Mouse (Mus musculus): ENCODE results near the gene Ccdc157. TPM values are rescaled to one million over a fixed set of nuclear protein-coding genes. Genes with fewer than 3 reads are reported as not detected.
"Not testable (repeated sequence)": the region's sequence is repeated elsewhere in the genome, so short reads cannot be mapped to it uniquely, and the experiment has no call there.

Gene Ccdc157
- total RNA-seq (2015) (0.44 and 0.54 TPM in 2 replicates), total RNA-seq (2017) (0.67 and 0.95 TPM in 2 replicates)

GRCm38 (mm10) chr11:4159808-4160708 lies at the start of gene Ccdc157, which contains the start of gene Sf3a1:
Ccdc157 (minus strand) TSS chr11:4160293.
Sf3a1 (plus strand) TSS chr11:4160350.
- ATAC-seq (replicated peaks; ENCODE audit: poor library complexity): peak; percentile 96

GRCm38 (mm10) chr11:4209556-4209955 lies 49.5 kb upstream of the Ccdc157 start:
- ATAC-seq (replicated peaks; ENCODE audit: poor library complexity): peak; percentile 71

GRCm38 (mm10) chr11:4207655-4208054 lies 47.6 kb upstream of the Ccdc157 start:
- no peak for ATAC-seq (replicated peaks; ENCODE audit: poor library complexity)

- peak; percentile 72 for ATAC-seq (replicated peaks; ENCODE audit: poor library complexity)
These were observed 46.5 kb upstream of the Ccdc157 start for GRCm38 (mm10) chr11:4206563-4206962.

- no peak for ATAC-seq (replicated peaks; ENCODE audit: poor library complexity)
These were observed 45.9 kb upstream of the Ccdc157 start for GRCm38 (mm10) chr11:4205951-4206350.

- ATAC-seq (replicated peaks; ENCODE audit: poor library complexity): no peak
These were observed 45.1 kb upstream of the Ccdc157 start for GRCm38 (mm10) chr11:4205097-4205655.

GRCm38 (mm10) chr11:4203705-4204074 lies 43.6 kb upstream of the Ccdc157 start:
- peak; percentile 27 for ATAC-seq (replicated peaks; ENCODE audit: poor library complexity)

GRCm38 (mm10) chr11:4202995-4203704 lies 43.1 kb upstream of the Ccdc157 start:
- peak; percentile 18; the same call in 1 of the 2 replicates for ATAC-seq (replicated peaks; ENCODE audit: poor library complexity)

GRCm38 (mm10) chr11:4201981-4202700 lies 42.0 kb upstream of the Ccdc157 start:
- no peak for ATAC-seq (replicated peaks; ENCODE audit: poor library complexity)

GRCm38 (mm10) chr11:4197691-4198090 lies 37.6 kb upstream of the Ccdc157 start:
- ATAC-seq (replicated peaks; ENCODE audit: poor library complexity): no peak

- ATAC-seq (replicated peaks; ENCODE audit: poor library complexity): no peak
These were observed 36.5 kb upstream of the Ccdc157 start for GRCm38 (mm10) chr11:4196636-4197035.

- peak; percentile 91 for ATAC-seq (replicated peaks; ENCODE audit: poor library complexity)
These were observed 35.5 kb upstream of the Ccdc157 start for GRCm38 (mm10) chr11:4195597-4196031.

GRCm38 (mm10) chr11:4193420-4193819 lies 33.3 kb upstream of the Ccdc157 start:
- ATAC-seq (replicated peaks; ENCODE audit: poor library complexity): no peak

- no peak for ATAC-seq (replicated peaks; ENCODE audit: poor library complexity)
These were observed 32.7 kb upstream of the Ccdc157 start for GRCm38 (mm10) chr11:4192757-4193156.

GRCm38 (mm10) chr11:4190677-4191076 lies 30.6 kb upstream of the Ccdc157 start:
- no peak for ATAC-seq (replicated peaks; ENCODE audit: poor library complexity)

GRCm38 (mm10) chr11:4189182-4189581 lies 29.1 kb upstream of the Ccdc157 start:
- ATAC-seq (replicated peaks; ENCODE audit: poor library complexity): no peak

GRCm38 (mm10) chr11:4187318-4187700 lies 27.2 kb upstream of the Ccdc157 start:
- no peak for ATAC-seq (replicated peaks; ENCODE audit: poor library complexity)

GRCm38 (mm10) chr11:4186486-4187317 lies 26.6 kb upstream of the Ccdc157 start, which contains the start of gene Tbc1d10a:
Tbc1d10a (plus strand) TSS chr11:4186789.
- peak; percentile 100 for ATAC-seq (replicated peaks; ENCODE audit: poor library complexity)

GRCm38 (mm10) chr11:4185480-4185879 lies 25.4 kb upstream of the Ccdc157 start:
- not testable (repeated sequence) for ATAC-seq (replicated peaks; ENCODE audit: poor library complexity)

All from megakaryocyte progenitor cell, adult 5-6 weeks (primary cell).